Mouse (Mus musculus): ENCODE data around the gene Pecam1. TPM values are rescaled to one million over a fixed set of nuclear protein-coding genes. Genes with fewer than 3 reads are reported as not detected.
A peak's percentile ranks its signal among the peaks of the same experiment; 100 is the strongest.

Gene Pecam1
- total RNA-seq, 2 experiments from 2014 or later, result 183 TPM

GRCm38 (mm10) chr11:106688375-106688774, 62.1 kb downstream of the Pecam1 start:
- DNase-seq, result no peak

- DNase-seq, result no peak
Observed at GRCm38 (mm10) chr11:106687293-106687692, 63.1 kb downstream of the Pecam1 start.

- DNase-seq, result no peak
Observed at GRCm38 (mm10) chr11:106684027-106684426, 66.4 kb downstream of the Pecam1 start.

- no peak for DNase-seq
Observed at GRCm38 (mm10) chr11:106683345-106683744, 67.1 kb downstream of the Pecam1 start.

GRCm38 (mm10) chr11:106681138-106681537, 69.3 kb downstream of the Pecam1 start:
- DNase-seq, result no peak

- peak; percentile 49 for DNase-seq
Observed at GRCm38 (mm10) chr11:106679874-106680273, 70.6 kb downstream of the Pecam1 start.

GRCm38 (mm10) chr11:106677910-106678591, 72.4 kb downstream of the Pecam1 start:
- peak; percentile 97 for DNase-seq

- DNase-seq, result no peak
Observed at GRCm38 (mm10) chr11:106677331-106677730, 73.1 kb downstream of the Pecam1 start.

- no peak for DNase-seq
Observed at GRCm38 (mm10) chr11:106675875-106676274, 74.6 kb downstream of the Pecam1 start.

GRCm38 (mm10) chr11:106675201-106675726, 75.2 kb downstream of the Pecam1 start:
- DNase-seq, result peak; percentile 71

GRCm38 (mm10) chr11:106674612-106675153, 75.7 kb downstream of the Pecam1 start:
- peak; percentile 90 for DNase-seq

GRCm38 (mm10) chr11:106673727-106674611, 76.5 kb downstream of the Pecam1 start:
- DNase-seq, result no peak

- DNase-seq, result no peak
Observed at GRCm38 (mm10) chr11:106672919-106673505, 77.4 kb downstream of the Pecam1 start.

- DNase-seq, result no peak
Observed at GRCm38 (mm10) chr11:106671801-106672200, 78.6 kb downstream of the Pecam1 start.

- DNase-seq, result no peak
Observed at GRCm38 (mm10) chr11:106670951-106671478, 79.4 kb downstream of the Pecam1 start.

GRCm38 (mm10) chr11:106670266-106670665, 80.2 kb downstream of the Pecam1 start:
- no peak for DNase-seq

- DNase-seq, result peak; percentile 45
Observed at GRCm38 (mm10) chr11:106669873-106670173, 80.6 kb downstream of the Pecam1 start.

- no peak for DNase-seq
Observed at GRCm38 (mm10) chr11:106669102-106669872, 81.1 kb downstream of the Pecam1 start.

GRCm38 (mm10) chr11:106668336-106668735, 82.1 kb downstream of the Pecam1 start:
- DNase-seq, result peak; percentile 55

GRCm38 (mm10) chr11:106667855-106668254, 82.6 kb downstream of the Pecam1 start:
- DNase-seq, result no peak

- DNase-seq, result no peak
Observed at GRCm38 (mm10) chr11:106666470-106667107, 83.8 kb downstream of the Pecam1 start.
